Mouse (Mus musculus) left cerebral cortex, postnatal 14 days (tissue): ENCODE measurements around the gene Acss2. TPM values are rescaled to one million over a fixed set of nuclear protein-coding genes. Genes with fewer than 3 reads are reported as not detected.
"Not testable (repeated sequence)": the region's sequence is repeated elsewhere in the genome, so short reads cannot be mapped to it uniquely, and the experiment has no call there.

Experiments used
- DNase-seq, 2 experiments: peaks; one replicate each; pipeline ENCODE4 v3.0.0; 2021 to 2022; ENCODE audit warnings: low spot score in 2 of 2, mixed read lengths in 1 of 2
- intact Hi-C: fragments of 180-260 bp; cut with DNase I; formaldehyde crosslinking; loops from one replicate; pipeline ENCODE4 v1.15.1; 2025
- total RNA-seq, 2 experiments: library from RNA; stranded (reverse); gene quantifications; 2 replicates each; pipeline ENCODE4 v1.2.3; 2021

The Acss2 gene
- total RNA-seq, 2 experiments from 2014 or later = 46.6 to 52.7 TPM

DNA sequence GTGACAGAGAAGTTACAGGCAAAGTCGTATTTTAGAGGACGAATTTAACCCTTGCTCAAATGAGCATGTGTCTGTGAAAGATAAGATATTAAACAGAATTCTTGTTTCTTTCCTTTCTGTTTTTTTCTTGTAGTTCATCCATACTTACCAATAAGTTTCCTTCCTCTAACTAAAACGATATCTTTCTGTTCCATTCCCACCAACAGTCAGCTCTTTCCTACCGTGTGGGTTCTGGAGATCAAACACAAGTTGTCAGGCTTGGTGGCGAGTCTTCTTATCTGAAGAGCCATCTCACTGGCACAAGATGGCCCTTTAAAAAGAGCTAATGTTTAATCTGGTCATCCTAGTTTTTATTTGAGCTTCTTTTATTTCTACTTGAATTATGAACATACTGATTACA lies 9.6 kb downstream of the Acss2 start:
- intact Hi-C loops = no loop called here
- DNase-seq = no peak

DNA sequence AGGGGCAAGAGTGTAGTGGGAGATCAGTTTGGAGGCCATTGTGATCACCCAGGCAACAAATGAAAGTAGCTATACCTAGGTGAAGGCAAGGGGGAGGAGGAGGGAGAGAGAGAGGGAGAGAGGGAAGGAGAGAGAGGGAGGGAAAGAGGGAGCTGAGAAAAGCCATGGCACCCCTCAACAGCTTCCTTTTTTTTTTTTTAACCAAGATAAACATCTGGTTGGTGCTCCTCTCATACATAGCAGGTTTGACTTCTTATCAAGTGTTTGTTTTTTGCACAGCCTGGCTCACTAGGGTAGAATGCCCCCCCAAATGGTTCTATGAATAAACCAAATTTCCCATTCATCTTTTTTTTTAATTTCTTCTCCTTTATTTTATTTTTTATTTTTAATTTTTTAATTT lies 18.5 kb downstream of the Acss2 start:
- DNase-seq = no peak
- intact Hi-C loops = loop anchor here (5.0 kb wide), 1 partner anchor 41 kb away; no protein-coding TSS in a partner anchor

DNA sequence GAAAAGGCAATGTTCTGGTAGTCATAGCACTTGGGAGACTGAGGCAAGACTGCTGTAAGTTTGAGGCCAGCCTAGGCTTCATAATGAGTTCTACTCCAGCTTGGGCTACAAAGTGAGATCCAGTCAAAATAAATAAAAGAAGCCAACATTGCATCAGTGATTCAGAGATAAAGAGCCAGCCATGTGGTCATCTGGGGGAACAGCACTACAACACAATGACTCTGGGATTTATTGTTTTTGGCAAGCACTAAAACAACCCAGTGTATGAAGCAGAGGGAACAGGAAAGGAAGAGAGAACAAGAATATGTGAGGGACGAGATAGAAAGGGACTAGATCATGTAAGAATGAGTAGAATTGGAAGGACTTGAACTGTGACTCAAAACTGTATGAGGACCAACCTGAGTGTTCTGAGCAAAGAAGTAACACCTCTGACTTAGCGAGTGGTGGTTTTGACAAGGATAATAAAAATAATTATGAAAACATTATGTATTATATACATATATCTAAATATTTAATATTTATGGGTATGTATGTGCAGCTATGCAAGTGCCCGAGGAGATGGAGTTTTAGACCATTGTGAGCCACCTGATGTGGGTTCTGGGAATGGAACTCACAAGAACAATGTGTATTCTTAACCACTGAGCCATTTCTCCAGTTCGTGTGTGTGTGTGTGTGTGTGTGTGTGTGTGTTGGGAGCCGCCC lies 20.2 kb downstream of the Acss2 start:
- intact Hi-C loops = loop anchor here (5.0 kb wide), 1 partner anchor 39 kb away; no protein-coding TSS in a partner anchor
- no peak for DNase-seq

DNA sequence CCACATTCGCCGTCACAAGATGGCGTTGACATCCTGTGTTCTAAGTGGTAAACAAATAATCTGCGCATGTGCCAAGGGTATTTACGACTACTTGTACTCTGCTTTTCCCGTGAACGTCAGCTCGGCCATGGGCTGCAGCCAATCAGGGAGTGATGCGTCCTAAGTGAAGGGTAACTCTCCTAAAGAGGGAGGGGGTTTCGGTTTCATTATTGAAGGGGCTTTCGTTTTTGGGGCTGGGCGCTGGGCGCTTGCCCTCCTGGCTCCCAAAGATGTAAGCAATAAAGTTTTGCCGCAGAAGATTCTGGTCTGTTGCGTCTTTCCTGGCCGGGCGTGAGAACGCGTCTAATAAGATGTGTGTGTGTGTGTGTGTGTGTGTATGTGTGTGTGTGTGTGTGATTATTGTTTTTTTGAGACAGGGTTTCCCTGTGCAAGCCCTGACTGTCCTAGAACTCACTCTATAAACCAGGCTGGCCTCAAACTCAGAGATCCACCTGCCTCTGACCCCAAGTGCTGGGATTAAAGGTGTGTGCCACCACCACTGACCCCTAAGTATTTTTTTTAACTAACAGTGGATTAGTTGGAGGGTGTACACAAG lies 20.8 kb downstream of the Acss2 start:
- intact Hi-C loops = loop anchor here (5.0 kb wide), 1 partner anchor 39 kb away; no protein-coding TSS in a partner anchor
- DNase-seq = not testable (repeated sequence)

DNA sequence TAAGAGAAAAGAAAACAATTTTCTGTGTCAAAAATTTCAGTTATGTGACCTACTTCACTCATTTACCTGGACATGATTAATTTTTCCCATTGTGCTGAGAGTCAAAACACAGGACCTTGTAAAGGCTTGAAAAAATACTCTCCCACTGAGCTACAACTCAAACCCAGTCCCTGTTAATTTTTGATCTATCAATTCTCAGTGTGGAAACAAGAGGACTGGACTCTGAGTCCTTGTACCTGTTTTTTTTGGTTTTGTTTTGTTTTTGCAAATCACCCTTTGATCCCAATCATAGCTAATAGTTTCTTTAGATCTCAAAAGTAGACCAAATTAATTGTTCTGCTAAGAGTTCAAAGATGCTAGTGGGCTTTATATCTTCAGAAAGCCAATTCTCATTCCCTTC lies 21.9 kb downstream of the Acss2 start:
- intact Hi-C loops = loop anchor here (5.0 kb wide), 1 partner anchor 38 kb away; no protein-coding TSS in a partner anchor
- DNase-seq = no peak

DNA sequence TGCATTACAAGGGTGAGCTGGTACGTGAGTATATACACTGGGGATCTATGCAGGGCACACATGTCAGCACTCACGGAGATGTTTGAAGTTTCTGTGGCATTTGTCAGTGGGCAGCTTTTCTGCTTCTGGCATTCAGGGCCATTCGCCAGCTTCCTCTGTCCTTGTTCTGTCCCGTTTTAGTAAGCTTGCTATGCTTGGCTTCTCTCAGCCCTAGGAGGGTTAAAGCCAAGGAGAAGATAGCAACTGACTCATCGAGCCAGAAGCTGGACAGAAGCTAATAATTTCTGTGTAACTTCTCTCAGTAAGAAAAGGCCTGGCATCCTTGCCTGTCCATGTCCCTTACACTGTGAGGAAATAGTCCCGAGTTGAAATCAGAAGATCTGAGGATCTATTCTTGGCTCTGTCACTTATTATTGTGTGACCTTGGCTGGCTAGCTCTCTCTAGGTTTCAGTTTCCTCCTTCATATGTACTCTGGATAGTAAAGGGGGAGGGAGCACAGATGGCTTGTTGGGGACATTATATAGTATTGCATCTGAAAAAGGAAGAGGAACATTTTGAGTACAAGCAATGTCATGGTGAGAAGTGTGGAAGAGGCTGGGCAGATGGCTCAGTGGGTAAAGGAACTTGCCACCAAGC lies 23.2 kb downstream of the Acss2 start:
- intact Hi-C loops = no loop called here
- peak; percentile 13 to 25 for DNase-seq

DNA sequence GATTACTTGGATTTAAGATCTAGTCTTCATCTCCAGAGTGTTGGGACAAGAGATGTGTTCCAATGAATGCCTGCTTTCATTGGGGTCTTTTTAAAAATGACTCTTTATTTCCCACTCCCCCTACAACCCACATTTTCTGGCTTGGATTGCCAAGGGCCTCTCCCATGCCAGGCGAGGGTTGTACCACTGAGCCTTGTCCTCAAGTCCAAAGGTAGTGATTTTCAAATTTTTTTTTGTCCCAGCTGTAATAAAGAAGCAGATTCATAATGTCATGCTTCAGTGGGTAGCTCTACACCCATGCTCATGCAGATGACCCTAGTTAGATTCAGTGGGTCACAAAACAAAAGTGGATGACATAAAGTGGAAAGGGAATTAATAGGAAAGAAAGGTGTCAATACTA lies 29.2 kb downstream of the Acss2 start:
- DNase-seq = no peak
- intact Hi-C loops = no loop called here

DNA sequence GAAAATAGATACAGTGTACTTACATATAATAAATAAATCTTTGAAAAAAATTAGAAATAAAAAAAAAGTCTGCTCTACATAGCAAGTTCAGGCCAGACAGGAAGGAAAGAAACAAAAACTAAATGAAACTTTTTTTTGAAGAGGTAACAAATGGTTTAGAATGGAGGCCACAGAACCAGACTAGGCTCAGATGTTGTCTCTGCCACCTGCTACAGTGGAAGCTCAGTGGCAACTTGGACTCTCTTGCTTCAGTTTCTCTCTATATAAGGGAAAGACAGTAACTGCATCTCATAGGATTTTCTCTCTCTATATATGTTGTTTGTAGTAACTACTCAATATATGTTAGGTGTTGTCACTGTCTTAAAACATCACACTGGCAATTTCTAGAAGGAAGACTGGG lies 34.6 kb downstream of the Acss2 start:
- no peak for DNase-seq
- intact Hi-C loops = no loop called here

DNA sequence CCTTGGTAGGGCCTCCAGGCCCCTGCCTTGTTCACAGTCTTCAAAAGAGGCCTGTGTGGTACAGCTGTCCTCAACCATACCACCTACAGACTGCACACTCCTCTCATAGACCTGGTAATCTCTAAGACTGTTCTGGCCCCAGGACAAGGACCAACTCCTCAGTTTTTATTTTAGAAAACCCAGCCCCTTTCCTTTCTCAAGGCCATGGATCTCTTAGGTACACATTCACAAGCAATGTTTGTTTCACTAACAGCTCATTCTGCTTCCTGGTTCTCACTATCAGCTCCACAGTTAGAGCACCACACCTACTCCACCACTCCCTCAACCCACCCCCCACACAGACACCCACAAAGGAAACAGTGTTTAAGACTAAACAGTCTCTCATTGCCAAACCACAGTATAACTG lies 35.2 kb downstream of the Acss2 start:
- no peak for DNase-seq
- intact Hi-C loops = no loop called here

DNA sequence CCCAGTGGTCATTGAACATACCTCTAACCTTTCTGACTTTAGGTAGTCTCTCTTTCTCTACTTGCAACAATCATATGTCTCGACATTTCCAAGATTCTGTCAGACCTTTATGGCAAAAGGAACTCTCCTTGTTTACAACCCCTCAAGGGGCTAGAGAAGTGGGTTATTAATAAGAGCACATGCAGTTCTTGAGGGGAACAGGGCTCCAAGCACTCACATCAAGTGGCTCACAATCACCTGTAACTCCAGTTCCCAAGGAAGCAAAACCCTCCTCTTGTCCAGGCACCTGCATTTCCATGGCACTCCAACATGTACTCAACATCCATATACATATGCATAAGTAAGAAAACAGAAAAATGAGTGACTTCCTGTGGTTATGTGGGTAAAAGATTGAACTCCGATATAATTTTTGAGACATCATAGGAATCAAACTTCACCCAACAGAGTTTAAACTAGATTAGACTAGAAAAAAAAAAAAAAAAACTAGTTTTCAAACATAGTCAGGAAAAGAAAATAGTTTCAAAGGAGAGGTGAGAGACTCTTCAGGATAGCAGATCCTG lies 36.8 kb downstream of the Acss2 start:
- no peak for DNase-seq
- intact Hi-C loops = no loop called here

DNA sequence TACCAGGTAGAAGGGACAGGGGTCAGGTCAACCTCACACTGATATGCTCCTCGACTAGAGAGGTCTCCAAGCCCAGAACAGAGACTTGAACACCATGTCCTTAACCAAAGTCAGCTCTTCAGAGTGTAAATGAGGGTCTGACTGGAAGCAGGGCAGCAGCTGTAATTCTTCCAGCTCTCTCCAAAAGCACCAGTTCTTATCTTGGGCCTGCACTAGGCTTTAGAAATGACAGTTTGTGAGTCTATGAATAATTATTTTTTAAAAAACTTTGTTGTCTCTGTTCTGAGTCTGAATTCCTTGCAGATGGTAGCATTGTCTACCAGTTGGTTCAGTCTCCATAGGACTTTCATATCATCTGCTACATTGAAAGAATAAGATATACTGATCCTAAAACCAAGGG lies 44.5 kb downstream of the Acss2 start:
- no peak for DNase-seq
- intact Hi-C loops = no loop called here

DNA sequence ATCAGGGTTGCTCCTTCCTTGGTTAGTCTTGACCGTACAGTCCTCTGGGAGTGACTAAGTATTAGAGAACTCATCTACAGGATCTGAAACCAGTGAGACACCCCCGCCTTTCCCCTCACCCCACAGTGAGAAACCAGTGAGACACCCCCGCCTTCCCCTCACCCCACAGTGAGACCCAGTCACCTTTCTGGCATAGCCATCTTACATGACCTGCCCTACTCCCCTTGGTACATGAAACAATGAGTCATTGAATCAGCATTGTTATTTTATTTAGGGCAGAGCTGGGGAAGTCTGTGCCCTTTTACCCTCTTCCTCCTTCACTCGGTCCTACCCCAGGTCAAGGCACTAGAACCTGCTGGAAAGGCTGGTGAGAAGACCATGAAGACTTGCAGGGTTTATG lies 45.2 kb downstream of the Acss2 start:
- DNase-seq = no peak
- intact Hi-C loops = no loop called here

DNA sequence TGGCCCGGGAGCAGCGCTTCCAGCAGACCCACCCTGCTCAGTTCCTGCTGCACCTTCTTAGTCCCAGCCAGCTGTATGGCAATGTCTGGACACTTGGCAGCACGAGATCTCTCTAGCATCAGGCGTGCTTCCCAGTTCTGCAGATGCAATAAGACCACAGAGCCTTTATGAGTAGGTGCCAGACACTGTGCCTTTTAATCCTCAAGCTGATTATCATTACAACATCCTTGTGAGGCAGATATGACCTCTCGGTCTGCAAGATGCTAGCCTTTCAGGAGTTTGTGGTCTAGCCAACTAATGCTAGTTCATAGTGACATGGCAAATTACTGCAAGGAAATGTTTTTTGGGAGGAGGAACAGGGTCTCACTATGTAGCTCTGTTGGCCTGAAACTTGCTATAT lies 50.0 kb downstream of the Acss2 start:
- intact Hi-C loops = no loop called here
- no peak for DNase-seq

DNA sequence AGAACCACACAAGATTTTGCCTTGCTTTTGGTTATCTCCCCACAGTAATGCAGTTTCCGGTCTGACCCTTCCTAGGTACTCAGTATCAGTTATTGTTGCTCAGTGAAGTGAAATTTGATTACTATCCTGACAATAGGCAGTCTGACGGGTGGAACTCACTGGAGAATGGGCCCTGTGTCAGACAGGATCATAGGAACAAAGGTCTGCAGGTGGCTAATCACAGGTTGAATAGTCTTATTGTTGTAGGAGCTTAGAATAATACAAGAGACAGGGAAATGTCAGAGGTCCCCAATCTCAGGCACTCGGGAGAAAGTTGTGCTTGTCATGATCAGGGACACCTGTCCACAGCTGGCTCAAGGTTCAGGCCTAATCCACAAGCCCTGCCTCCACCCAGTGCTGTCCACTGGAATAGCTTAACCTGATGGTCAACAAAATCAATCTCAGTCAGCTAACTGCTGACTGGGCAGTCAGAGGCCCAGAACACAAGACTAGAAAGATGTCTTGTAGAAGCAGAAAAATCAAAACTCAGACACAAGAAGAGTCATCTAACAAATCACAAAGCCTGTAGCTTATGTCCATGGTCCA lies 51.6 kb downstream of the Acss2 start:
- intact Hi-C loops = no loop called here
- DNase-seq = no peak

DNA sequence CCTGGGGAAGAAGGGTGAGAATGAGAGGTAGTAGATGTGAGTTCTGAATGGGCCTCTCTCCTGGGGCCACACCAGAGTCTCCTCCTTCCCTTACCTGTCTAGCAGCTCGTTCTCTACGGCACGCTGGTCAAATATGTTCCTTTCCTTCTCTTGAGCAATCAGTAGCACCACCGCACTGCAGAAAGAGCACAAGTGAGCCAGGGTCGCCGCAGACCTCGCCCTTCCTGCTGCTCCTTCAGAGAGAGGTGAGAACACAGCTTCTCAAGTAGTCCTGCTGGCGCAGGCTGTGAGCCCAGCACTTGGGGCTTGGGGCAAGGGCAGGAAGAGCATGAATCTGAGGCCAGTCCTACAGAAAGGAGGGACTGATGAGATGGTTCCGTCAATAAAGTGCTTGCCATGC lies 55.3 kb downstream of the Acss2 start:
- intact Hi-C loops = no loop called here
- no peak for DNase-seq

DNA sequence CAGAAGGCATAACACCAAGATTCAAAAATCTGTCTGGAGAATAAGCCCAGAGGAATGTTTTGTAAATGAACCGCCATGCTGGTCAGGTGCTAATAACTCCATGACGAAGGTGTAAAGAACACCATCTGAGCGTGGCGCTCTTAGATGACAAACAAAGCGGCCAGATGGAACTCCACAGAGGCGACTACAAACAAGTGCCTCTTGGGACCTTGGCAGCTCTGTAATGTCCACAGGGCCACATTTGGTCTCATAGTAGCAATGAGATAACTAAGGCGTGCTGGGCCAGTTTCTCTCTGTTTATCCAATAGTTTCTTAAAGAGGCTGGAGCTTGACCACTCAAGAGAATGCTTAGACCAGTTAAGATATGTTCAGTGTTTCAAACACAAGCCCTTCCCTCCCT lies 56.2 kb downstream of the Acss2 start:
- no peak for DNase-seq
- intact Hi-C loops = no loop called here

DNA sequence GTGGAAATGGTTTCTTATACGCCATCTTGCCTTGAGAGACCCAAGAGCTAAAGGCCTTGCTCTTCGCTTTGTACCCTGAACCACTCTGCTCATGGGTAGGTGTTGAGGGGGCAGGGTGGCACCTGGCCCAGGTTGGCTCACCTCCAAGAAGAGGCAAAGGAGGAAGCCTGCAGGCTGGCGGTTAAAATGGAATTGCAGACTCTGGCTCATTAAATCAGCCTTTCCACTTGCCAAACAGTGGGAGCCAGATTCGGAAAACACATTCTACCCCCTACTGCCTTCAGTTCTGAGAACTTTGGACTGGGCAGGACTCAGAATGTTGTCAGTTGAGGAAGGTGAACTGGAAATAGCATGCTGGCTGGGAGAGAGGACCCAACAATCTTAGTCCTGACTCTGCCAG lies 57.0 kb downstream of the Acss2 start:
- intact Hi-C loops = loop anchor here (5.0 kb wide), 1 partner anchor 37 kb away; no protein-coding TSS in a partner anchor
- DNase-seq = peak; percentile 18 to 22

DNA sequence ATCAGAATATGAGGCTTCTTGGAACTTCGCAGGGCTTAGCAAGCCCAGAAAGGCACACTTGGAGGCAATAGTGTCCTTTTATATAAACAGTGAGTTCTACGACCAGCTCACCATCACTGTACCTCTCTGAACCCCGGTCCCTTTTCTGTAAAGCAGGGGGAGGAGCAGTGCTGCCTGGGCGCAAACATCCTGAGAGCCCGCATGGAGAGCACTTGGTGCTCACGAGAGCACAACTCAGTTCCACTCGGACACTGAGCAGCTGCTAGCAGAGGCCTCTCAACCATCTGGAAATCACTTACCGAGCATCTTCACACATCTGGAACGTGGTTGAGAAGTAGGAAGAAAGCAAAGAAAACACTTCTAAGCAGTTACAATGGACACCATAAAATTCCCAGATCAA lies 58.9 kb downstream of the Acss2 start:
- intact Hi-C loops = loop anchor here (5.0 kb wide), 1 partner anchor 39 kb away; no protein-coding TSS in a partner anchor
- DNase-seq = no peak

DNA sequence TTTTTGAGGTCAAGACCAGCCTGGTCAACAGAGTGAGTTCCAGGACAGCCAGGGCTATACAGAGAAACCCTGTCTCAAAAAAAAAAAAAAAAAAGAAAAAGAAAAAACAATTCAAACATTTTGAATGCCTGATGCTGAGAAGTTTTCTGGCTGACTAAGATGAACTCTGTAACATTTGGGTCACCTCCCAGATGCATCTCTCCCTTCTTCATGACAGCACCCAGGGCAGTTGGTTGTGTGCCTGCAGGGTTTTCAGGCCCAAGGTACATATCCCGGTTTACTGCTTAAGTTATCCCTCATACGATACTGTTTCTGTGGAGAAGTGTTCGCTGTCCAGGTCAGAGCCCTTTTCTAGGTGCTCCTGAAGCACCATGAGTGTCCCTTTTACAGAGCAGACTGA lies 62.6 kb downstream of the Acss2 start:
- intact Hi-C loops = no loop called here
- DNase-seq = no peak

DNA sequence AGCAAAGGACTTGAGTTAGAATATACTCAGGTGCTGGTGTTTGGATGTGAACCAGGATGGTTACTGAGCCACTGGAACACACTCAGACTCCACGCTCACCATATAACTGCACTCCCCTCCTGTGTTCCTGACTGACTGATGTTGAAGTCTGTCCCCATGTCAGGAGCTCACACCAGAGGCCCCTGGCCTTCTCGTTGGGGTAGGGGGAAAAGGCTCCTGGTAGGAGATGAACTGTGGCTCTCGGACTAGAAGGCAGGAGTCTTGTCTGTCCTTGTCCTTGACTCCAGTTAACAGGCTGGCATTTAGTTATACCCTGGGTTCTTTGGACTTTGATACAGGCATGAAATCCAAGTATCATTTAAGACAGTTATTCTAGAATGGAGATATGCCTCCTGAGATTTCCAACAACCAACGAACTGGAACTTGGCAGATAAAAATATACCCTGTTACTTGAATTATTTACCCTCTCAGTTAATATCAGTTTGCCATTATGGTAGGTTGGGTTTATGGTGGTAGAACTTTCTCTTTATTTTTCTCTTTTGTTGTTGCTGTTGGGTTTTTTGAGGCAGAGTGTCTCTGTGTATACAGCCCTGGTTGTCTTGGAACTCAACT lies 64.7 kb downstream of the Acss2 start:
- DNase-seq = no peak
- intact Hi-C loops = no loop called here
